Mouse (Mus musculus): ENCODE results near the gene Fn1.

Fn1 gene

DNA sequence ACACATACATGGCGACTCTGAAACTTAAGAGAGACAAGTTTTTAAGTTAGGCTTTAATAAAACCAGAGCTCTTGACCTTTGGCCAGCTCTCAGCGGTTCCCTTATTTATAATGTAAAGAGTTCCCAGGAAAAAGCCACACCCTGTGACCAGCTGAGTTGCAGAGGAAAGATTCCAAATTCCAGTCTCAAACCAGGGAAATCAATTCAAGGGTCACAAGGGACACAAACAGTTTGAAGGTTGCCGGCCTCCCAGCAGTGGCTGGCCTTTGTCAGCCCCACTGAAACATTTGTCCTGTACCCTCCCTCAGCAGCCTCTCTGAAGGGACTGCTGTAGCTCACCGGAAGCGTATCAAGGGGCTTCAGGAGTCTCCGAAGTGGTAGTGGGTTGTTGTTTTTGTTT lies 2.3 kb downstream of the Fn1 start:
- DNase-seq (ENCODE audit: low spot score in 2 of 2): no peak

DNA sequence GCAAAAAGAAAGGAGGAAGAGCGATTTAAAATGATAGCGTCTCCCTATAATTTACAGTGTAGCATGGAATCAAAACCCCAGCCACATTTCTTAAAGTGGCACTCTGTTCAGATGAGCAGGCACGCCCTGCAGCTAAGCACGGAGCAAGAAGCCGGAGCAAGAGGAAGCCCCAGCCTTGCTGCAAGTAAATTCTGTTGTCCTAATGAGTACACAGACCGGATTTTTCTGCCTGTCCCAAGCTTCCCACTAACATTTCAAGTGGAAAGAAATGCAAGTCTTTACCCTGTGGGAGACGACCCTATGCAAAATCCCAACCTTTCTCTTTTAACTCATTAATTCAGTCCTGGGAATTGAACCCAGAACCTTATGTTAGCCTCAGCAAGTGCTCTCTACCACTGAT lies 4.8 kb downstream of the Fn1 start:
- DNase-seq (ENCODE audit: low spot score in 2 of 2): no peak

- DNase-seq (ENCODE audit: low spot score in 2 of 2): no peak
Measured at GRCm38 (mm10) chr1:71646774-71647173, 6.2 kb downstream of the Fn1 start.

- no peak for DNase-seq (ENCODE audit: low spot score in 2 of 2)
Measured at GRCm38 (mm10) chr1:71645999-71646398, 7.0 kb downstream of the Fn1 start.

DNA sequence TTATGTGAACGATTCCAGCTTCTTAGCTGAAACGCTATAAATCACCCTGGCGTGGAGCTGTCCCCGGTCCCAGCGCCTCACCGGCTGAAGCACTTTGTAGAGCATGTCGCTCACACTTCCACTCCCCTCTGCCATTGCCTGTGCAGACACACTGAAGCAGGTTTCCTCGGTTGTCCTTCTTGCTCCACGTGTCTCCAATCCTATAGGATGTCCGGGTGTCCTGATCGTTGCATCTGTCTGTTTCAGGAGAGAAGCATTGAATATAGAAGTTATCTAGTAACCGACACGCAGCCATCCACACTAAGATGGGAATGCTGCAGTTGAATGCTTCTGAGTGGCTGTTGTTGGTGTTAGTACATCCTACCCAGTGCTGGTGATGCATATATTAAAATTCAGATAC lies 7.5 kb downstream of the Fn1 start:
- DNase-seq (ENCODE audit: low spot score in 2 of 2): no peak

DNA sequence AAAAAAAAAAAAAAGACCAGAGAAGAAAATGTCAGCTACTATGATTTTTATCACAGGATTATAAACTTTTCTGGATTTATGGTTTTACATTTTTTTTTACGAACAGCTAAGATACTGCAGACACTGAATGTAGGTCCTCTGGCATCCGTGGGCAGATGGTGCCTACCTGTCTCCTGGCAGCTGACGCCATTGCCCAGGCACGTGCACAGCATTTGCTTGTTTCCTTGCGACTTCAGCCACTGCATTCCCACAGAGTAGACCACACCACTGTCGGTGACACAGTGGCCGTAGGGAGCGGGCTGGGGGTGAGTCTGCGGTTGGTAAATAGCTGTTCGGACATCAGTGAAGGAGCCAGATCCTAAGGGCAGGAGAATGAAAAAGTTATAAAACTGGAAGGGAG lies 10.2 kb downstream of the Fn1 start:
- DNase-seq (ENCODE audit: low spot score in 2 of 2): no peak

DNA sequence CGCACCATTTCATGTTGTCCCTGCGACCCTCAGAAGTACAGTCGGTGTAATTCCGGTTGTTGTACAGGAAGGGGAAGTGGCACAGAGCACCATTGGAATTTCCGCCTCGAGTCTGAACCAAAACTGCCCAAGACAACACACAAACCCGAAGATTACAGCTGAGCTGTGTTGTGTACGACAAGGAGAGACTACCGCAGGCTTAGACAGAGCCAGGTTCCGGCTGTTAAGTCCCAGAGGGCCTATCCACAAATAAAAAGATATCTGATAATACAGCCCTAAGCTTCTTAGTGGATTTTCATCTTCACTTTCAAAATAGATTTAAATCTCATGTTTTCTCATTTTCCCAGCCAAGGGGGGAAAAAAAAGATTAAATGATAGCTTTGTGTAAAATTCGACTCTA lies 11.8 kb downstream of the Fn1 start:
- no peak for DNase-seq (ENCODE audit: low spot score in 2 of 2)

GRCm38 (mm10) chr1:71640157-71640556 lies 12.8 kb downstream of the Fn1 start:
- DNase-seq (ENCODE audit: low spot score in 2 of 2): no peak

DNA sequence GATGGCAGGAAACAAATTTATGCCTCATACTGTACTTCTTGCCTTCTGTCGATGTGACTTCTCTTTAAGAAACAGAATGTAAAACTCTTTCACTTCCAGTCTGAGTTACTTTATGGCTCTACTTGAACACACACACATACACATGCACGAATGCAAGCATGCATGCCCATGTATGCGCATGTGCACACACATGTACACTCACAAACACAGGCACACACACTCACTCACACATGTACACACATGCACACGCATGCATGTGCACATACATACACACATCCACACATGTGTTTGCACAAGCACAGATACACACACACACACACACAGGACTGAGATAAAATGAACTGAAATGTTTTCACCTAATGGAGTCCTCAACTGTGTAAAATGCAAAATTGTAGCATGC lies 16.3 kb downstream of the Fn1 start:
- DNase-seq (ENCODE audit: low spot score in 2 of 2): no peak

DNA sequence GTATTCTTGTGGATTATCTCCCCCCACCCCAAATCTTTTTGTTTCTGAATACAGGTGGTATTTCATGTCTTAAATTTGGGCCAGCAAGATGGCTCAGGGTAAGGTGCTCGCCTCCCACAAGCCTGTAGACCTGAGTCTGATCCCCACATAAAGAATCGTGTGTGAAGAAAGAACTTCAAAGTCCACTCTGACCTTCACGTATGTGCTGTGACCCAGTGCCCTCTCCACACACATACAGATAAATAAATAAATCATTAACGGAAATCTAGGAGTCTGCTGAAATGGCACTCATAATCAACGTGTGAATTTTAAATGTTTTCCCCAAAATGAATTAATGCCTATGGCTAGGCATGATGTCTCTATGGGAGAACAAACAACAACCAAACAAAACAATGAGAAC lies 16.9 kb downstream of the Fn1 start:
- no peak for DNase-seq (ENCODE audit: low spot score in 2 of 2)

GRCm38 (mm10) chr1:71635101-71636014 lies 17.6 kb downstream of the Fn1 start:
- DNase-seq (ENCODE audit: low spot score in 2 of 2): no peak

- DNase-seq (ENCODE audit: low spot score in 2 of 2): no peak
Measured at GRCm38 (mm10) chr1:71634471-71634981, 18.5 kb downstream of the Fn1 start.

- no peak for DNase-seq (ENCODE audit: low spot score in 2 of 2)
Measured at GRCm38 (mm10) chr1:71632387-71632786, 20.6 kb downstream of the Fn1 start.

GRCm38 (mm10) chr1:71631811-71632210 lies 21.2 kb downstream of the Fn1 start:
- no peak for DNase-seq (ENCODE audit: low spot score in 2 of 2)

GRCm38 (mm10) chr1:71630243-71630642 lies 22.8 kb downstream of the Fn1 start:
- no peak for DNase-seq (ENCODE audit: low spot score in 2 of 2)

DNA sequence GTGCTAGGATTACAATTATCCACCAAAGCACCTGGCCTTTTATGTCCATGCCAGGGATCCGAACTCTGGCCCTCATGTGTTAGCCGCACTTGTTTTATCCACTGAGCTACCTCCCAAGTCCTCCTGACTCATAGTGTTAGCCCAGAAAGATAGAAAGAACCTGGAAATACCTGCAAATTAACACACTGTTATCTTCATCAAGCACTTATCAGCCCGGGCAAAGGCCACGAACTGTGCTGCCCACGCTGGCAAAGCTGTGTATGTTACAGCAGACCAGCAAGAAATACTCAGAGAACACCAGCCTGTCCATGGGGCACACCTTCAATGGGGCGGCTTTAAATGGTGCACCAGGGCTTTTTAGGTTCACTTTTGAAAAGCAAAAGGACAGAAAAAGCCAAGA lies 29.4 kb downstream of the Fn1 start:
- no peak for DNase-seq (ENCODE audit: low spot score in 2 of 2)

DNA sequence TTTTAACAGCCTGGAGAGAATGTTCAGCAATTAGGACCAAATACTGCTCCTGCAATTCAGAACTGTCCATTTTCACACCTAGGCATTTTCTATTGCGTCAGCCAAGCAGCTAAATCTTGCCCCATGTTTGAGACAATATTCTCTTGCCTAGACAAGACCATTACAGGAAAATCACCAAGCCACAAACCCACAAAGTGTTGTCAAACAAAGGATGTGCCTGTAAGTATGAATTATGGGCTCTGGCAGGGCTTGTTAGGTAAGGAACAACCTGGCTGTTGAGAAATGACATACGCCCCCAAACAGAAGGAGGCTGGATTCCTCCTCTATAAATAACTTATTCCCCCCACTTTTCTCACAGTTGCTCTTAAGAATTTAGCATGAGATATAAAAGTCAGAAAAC lies 31.5 kb downstream of the Fn1 start:
- no peak for DNase-seq (ENCODE audit: low spot score in 2 of 2)

DNA sequence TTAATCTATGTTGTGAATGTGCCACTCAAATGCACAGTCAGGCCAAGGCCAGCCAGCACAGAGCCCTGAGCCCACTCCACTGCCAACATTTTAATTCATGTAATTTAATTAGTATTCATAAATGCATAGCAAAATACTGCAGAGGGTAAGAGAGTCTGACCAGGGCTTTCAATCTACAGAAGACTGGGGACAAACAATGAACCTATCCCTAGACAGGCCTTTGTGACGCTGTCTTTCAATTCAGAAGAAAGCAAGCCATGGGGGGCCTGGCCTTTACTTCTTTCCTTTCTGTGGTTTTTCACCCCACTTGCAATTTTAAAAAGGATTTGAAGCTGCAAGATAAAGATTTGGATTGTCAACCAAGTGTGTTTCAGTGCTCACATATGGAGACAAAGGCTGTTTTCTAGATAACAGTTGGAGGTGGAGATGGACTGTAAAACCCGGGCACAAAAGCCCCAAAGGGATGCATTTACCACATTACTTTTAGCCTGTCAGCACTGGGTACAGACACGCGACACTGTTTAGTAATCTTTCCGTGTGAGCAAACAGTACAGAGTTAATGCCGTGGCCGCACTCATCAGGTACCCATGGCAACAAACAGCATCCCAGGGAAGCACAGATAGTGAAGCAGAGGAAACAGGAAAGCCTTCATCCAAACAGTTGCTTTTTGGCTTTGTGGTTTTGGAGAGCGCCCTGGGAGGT lies 38.3 kb downstream of the Fn1 start:
- no peak for DNase-seq (ENCODE audit: low spot score in 2 of 2)

GRCm38 (mm10) chr1:71612256-71612655 lies 40.7 kb downstream of the Fn1 start:
- DNase-seq (ENCODE audit: low spot score in 2 of 2): no peak

GRCm38 (mm10) chr1:71609916-71610315 lies 43.1 kb downstream of the Fn1 start:
- DNase-seq (ENCODE audit: low spot score in 2 of 2): no peak

- DNase-seq (ENCODE audit: low spot score in 2 of 2): no peak
Measured at GRCm38 (mm10) chr1:71609057-71609775, 43.8 kb downstream of the Fn1 start.

DNA sequence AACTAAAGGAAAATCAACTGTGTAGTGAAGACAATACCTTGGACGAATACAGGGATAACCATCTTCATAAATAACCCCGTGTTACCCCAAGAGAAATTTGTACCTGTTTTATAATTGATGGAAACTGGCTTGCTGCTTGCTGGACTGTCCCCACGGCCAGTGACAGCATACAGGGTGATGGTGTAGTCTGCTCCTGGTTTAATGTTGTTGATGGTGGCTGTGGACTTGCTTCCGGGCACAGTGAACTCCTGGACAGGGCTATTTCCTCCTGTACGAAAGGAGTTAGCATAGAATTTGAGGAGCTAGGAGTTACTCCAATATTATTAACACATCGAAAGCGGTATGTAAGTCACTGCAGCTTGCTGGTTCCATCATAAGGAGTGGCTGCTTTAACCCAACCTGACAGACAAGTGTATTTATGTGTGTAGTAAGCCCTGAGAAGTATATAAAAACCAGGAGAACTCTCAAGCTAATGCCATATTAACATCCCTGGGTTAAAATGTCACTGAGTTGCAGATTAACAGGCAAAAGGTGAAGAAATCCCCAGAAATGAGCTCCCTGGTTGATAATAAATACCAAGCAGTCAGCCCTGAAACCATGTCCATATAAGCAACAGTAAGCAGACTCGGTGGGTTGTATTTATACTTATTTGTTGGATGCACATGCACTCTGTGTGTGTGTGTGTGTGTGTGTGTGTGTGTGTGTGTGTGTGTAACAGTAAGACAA lies 46.2 kb downstream of the Fn1 start:
- DNase-seq (ENCODE audit: low spot score in 2 of 2): no peak
